Mouse (Mus musculus) urinary bladder, postnatal 36 days (tissue): ENCODE data around the gene F3.
A peak's percentile ranks its signal among the peaks of the same experiment; 100 is the strongest.
"Not testable (repeated sequence)": the region's sequence is repeated elsewhere in the genome, so short reads cannot be mapped to it uniquely, and the experiment has no call there.

Experiments
- DNase-seq, 2 experiments: peaks; one replicate each; pipeline ENCODE4 v3.0.0; 2022; ENCODE audit warnings: low spot score in 2 of 2, mixed read lengths in 1 of 2

The F3 gene

GRCm38 (mm10) chr3:121738742-121739342, 15.5 kb downstream of the F3 start:
- DNase-seq: no peak

GRCm38 (mm10) chr3:121739489-121740213, 16.3 kb downstream of the F3 start:
- no peak for DNase-seq

GRCm38 (mm10) chr3:121741186-121741848, 18.0 kb downstream of the F3 start:
- DNase-seq: not testable (repeated sequence)

GRCm38 (mm10) chr3:121754319-121755090, 31.2 kb downstream of the F3 start:
- DNase-seq: not testable (repeated sequence)

- no peak for DNase-seq
Observed at GRCm38 (mm10) chr3:121755152-121755551, 31.8 kb downstream of the F3 start.

- DNase-seq: no peak
Observed at GRCm38 (mm10) chr3:121758373-121758772, 35.0 kb downstream of the F3 start.

- no peak for DNase-seq
Observed at GRCm38 (mm10) chr3:121762056-121762852, 38.9 kb downstream of the F3 start.

GRCm38 (mm10) chr3:121766048-121766447, 42.7 kb downstream of the F3 start:
- no peak for DNase-seq

- no peak for DNase-seq
Observed at GRCm38 (mm10) chr3:121766818-121767217, 43.5 kb downstream of the F3 start.

- no peak for DNase-seq
Observed at GRCm38 (mm10) chr3:121768770-121769169, 45.4 kb downstream of the F3 start.

GRCm38 (mm10) chr3:121773336-121773735, 50.0 kb downstream of the F3 start:
- DNase-seq: not testable (repeated sequence)

GRCm38 (mm10) chr3:121777943-121778342, 54.6 kb downstream of the F3 start:
- peak; percentile 36 to 47 for DNase-seq

- no peak for DNase-seq
Observed at GRCm38 (mm10) chr3:121783020-121783419, 59.7 kb downstream of the F3 start.
